Mouse (Mus musculus) ovary, adult 10 weeks (tissue): Measurements from ENCODE around the gene Prelid1. TPM values are rescaled to one million over a fixed set of nuclear protein-coding genes. Genes with fewer than 3 reads are reported as not detected.

Source experiments
- polyA plus RNA-seq: library from polyadenylated mRNA; stranded (reverse); fragments of 350-450 nt; fragmentation: Illumina TruSeq; extraction: RNeasy Lipid Tissue Mini Kit (QIAGEN cat#74804); gene quantifications from one replicate; pipeline ENCODE4 v1.2.3, GENCODE M21; 2014

The Prelid1 gene
- polyA plus RNA-seq: 4.0 TPM

DNA sequence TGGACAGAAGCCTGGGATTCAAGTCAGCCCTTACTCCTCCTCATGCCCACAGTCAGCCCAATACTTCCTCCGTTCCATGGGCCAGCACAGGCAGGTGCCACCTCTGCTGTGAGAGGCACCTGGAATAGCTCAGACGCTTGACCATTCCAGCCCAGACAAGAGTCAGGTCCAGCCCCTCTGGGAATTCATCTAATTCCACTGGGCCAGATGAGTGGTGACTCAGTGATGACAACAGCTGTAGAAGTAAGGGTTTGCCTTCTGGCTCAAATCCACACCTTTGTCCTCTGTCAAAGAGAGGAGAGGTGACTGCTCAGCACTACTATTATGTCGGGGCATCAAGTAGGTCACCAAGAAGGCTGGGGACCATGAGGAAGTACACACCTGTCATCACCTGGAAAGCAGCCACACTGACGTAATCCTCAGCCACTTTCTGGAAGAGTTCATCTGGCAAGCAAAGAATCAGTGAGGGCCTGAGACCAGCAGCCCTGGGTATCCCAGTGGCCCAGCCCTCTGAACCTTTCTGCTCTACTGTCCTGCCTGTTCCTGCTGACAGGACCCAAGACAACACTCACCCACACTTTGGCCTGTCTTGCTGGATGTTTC, at the start of gene Prelid1:
TSS of gene Prelid1 (plus strand) at position 570 of the 603 bp plus-strand sequence.

DNA sequence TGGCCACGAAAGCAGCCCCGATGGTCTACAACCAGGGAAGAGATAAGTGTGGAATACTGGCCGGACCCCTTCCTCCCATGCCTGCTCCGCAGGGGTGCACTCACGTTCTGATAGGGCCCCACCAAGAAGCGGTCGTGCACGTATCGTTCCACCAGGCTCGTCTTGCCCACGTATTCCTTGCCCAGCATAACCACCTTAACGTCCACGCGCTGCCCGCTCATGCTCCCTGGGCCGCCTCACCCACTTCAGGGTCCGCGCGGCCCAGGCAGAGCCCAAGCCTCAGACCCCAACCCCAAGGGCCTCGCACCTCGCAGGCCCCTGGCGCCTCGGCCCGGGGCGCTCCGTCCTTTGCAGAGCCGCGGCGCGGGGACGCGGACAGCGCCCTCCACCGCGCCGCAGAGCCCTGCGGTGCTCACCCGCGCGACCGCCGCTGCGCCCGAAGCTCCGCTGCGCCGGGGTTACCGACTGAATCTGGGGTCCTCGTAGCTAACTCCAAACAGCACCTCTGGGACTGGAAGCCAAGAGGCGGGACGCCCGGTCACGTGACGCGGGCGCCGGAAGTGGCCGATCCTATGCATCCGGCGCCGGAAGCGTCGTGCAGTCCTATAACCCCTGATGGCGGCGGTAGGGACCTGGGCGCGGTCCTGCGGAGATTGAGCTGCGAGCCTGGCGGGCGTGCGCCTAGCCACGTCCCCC, 1.3 kb downstream of the Prelid1 start, which contains the start of gene Rab24:
TSS of gene Rab24 (minus strand) at position 513 of the 696 bp plus-strand sequence.

DNA sequence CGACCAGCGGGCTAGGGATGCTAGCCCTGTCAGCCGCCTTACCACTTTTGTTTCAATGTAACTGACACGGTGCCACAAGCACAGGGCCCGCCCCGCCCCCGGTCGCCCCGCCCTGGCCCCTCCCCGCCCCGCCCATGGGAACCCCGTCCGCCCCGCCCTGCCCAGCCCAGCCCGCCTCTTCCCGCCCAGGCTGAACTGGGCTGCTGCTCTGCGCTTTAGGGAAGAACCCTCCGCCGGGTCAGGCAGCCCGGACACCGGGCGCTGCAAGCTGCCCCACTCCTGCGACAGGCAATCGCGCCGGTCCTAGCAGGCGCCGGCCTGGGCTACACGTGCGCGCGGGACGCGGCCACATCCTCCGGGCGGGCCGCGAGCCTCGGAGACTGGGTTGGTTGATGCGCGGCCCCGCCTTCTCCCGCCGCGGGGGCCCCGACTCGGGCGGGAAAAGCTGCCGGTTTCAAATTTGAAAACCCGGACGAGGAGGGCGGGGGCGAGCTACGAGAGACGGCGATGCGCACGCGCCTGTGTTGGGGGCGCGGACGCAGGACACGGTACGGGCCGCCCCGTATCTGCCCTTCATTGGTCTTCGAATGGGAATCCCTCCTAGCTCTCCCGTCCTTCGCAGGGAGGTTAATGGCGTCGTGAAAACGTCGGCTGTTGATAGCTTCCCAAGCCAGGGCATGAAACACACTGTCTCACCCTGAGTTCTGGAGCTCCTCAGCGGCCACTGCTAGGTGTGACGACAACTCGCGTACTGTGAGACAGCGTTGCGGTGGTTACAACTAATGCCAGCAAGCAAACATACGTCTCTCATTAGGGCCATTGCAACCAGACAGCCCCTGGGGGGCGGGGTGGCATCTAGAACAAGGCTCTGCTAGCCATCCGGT, 9.6 kb downstream of the Prelid1 start, which contains the start of gene Mxd3:
TSS of gene Mxd3 (minus strand) at position 141 of the 884 bp plus-strand sequence.

DNA sequence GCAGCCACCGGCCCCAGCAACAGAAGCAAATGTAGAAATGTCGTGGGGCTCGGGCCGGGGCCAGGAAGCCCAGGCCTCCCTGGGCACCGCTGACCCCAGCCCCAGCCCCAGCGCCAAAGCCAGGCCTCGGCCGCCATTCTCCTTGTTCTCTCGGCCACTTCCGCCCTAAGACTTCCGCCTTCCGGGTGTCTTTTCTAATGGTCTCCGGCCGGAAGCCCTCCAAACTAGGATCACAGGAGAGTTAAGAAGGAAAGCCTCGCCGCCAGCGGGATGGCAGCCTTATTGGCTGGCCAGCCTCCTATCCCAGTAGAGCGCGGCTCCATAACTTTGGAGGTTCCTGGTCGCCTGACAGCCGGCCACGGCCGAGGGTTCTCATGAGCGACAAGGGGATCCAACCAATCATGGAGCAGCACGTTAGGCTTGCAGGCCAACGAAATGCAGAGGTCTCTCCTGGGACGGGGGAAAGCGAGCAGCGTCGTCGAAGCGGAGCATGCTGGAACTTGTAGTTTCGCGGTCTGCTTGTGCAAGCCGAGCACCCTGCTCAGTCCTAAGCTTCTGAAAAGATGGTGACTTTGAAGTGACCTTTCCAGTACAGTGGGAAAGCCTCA, 42.3 kb downstream of the Prelid1 start, which contains the start of gene Lman2:
TSS of gene Lman2 (minus strand) at position 331 of the 608 bp plus-strand sequence.

DNA sequence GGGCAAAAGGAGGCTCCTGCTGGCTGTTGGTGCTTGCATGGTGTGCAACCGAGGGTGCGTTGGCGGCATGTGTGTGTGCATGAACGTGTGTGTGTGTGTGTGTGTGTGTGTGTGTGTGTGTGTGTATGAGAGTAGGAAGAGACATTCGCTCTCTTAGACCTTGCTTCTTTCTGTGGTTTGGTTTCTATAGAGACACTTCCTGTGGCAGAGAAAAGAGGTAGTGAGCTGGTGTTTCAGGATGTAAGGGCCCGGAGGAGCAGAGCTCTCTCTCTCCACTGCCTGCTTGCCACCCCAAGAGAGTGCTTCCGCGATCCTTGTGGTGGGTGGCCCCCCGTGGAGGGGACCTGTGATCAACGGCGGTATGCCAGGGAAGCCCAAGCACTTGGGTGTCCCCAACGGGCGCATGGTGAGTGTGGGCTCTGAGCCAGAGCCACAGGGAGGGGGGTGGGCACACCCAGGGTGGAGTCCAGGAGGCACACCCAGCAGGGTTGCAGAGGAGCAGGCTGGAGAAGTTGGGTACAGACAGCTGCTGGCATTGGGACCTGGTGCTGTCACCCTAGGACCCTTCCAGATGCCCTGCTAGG, 49.3 kb downstream of the Prelid1 start, which contains the start of gene Rgs14:
TSS of gene Rgs14 (plus strand) at position 202 of the 584 bp plus-strand sequence.

Other genes starting within 250 kb of the Prelid1 start
- 46.3 TPM for gene Uimc1, start 220.2 kb upstream of the Prelid1 start, polyA plus RNA-seq
- gene Zfp346, start 215.2 kb upstream of the Prelid1 start, polyA plus RNA-seq: 8.5 TPM
- gene Gm17617, start 187.0 kb upstream of the Prelid1 start, polyA plus RNA-seq: not detected
- 0.34 TPM for gene Fgfr4, start 167.9 kb upstream of the Prelid1 start, polyA plus RNA-seq
- gene Nsd1, start 110.7 kb upstream of the Prelid1 start, polyA plus RNA-seq: 125 TPM
- gene Rab24, start 1.4 kb downstream of the Prelid1 start, polyA plus RNA-seq: 3.6 TPM
- gene Mxd3, start 9.3 kb downstream of the Prelid1 start, polyA plus RNA-seq: 0.68 TPM
- gene Lman2, start 42.3 kb downstream of the Prelid1 start, polyA plus RNA-seq: 34.2 TPM
- gene Rgs14, start 49.2 kb downstream of the Prelid1 start, polyA plus RNA-seq: not detected
- gene Slc34a1, start 77.7 kb downstream of the Prelid1 start, polyA plus RNA-seq: not detected
- gene Pfn3, start 94.7 kb downstream of the Prelid1 start, polyA plus RNA-seq: not detected
- not detected for gene F12, start 106.3 kb downstream of the Prelid1 start, polyA plus RNA-seq
- 4.1 TPM for gene Grk6, start 124.6 kb downstream of the Prelid1 start, polyA plus RNA-seq
- gene Prr7, start 143.8 kb downstream of the Prelid1 start, polyA plus RNA-seq: not detected
- 3.1 TPM for gene Dbn1, start 167.6 kb downstream of the Prelid1 start, polyA plus RNA-seq
- 0.43 TPM for gene Pdlim7, start 193.2 kb downstream of the Prelid1 start, polyA plus RNA-seq
- not detected for gene Dok3, start 208.8 kb downstream of the Prelid1 start, polyA plus RNA-seq
- gene Ddx41, start 216.2 kb downstream of the Prelid1 start, polyA plus RNA-seq: 2.7 TPM